Mouse (Mus musculus) gastrocnemius, postnatal 25 days (tissue): ENCODE results near the gene Ric1. TPM values are rescaled to one million over a fixed set of nuclear protein-coding genes. Genes with fewer than 3 reads are reported as not detected.

Experiments
- DNase-seq: peaks from one replicate; pipeline ENCODE4 v3.0.0; 2022
- total RNA-seq, 2 experiments: library from RNA; stranded (reverse); gene quantifications; 1 replicate in 1 of 2; 2 replicates in 1 of 2; pipeline ENCODE4 v1.2.3; 2021

The Ric1 gene
- total RNA-seq, 2 experiments from 2014 or later, result 22.5 to 23.8 TPM

DNA sequence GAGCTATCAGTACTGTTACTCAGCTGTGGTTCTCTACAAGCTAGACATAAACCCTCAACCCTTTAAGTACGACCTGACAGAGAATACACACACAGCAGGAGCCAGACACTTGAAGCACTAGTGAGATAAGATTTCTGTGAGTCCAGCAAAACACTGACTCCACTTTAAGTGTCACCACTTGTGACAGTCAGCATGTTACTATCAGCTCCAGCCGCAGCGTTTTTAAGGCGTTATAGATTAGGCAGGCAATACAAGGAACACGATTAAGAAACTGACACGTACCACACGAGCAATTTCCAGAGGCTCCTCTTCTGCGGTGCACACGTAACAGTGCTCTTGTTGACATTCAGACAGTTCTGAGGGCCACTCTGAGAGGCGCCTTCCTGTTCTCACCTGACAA lies 88.8 kb downstream of the Ric1 start:
- DNase-seq, result no peak

- no peak for DNase-seq
Observed at GRCm38 (mm10) chr19:29612102-29612501, 90.0 kb downstream of the Ric1 start.

GRCm38 (mm10) chr19:29641055-29641454 lies 119.0 kb downstream of the Ric1 start:
- DNase-seq, result no peak

- no peak for DNase-seq
Observed at GRCm38 (mm10) chr19:29641510-29641909, 119.4 kb downstream of the Ric1 start.

DNA sequence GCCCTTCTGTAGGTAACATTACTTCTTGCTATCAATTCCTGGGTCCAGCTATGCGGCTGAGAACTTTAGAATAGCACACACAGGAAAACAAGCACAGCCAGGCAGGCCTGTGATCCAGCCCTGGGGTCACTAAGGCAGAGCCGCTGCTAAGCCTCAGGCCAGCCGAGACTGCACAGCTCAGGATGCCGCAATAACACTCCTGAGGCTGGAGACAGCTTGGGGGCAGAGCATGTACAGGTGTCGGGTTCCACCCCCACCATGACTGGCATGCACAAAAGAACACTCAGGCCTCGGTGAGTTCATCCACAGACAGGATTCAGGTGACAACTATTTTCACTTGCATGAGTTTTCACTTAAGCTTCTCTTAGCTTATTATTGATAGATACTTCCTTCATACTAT lies 120.1 kb downstream of the Ric1 start:
- no peak for DNase-seq

DNA sequence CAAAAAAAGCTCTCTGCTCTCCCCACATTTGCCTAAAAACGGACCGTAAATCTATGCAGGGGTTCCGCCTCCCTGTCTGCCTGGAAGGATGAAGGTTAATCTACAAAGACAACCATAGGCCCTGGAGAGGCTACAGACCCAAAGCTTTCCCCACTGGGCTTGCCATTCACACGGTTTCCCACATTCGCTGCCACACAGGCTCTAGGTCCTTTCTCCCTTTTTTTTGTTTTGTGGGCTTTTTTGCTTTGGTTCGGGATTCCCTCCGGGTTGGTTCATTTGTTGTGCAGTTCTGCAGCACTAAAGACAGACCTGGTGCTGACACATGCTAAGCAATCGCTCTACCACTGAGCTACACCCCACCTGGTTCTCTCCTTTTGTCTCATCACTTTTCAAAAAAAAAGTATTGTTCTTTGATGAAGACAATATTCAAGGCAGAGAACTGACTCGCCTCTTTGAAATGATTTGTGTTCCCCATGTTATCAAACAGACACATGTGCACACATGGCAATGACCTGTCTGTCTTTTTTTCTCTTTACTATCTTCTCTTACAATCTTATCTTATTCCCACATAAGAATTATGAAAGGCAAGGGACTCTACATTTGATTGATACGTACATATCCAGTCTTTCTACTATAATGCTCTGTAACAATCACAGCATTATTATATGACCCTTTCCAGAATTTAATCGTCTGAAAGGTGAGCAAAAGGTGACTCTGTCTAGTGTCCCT lies 121.3 kb downstream of the Ric1 start:
- DNase-seq, result no peak

DNA sequence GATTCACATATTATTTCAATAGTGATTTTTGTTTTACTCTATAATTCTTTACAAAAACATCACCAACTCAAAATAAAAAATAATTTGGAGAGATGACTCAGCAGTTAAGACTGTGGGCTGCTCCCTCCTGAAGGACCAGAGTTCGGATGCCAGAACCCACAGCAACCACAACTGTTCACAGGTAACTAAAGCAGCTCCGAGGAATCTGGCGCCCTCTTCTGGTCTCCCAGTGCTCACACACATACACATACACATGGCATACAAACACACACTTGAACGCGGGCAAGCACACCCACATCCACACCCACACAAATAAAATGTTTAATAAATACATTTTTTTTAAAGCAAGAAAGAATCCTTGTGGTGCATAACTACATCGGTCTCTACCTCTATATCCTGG lies 122.7 kb downstream of the Ric1 start:
- no peak for DNase-seq

GRCm38 (mm10) chr19:29647651-29648549 lies 125.8 kb downstream of the Ric1 start, which contains the start of gene Ermp1:
Gene Ermp1 (minus strand): TSS chr19:29648415.
- DNase-seq, result peak; percentile 91

- no peak for DNase-seq
Observed at GRCm38 (mm10) chr19:29648550-29648914, 126.5 kb downstream of the Ric1 start.

GRCm38 (mm10) chr19:29649683-29650082 lies 127.6 kb downstream of the Ric1 start:
- DNase-seq, result no peak

GRCm38 (mm10) chr19:29653768-29654265 lies 131.7 kb downstream of the Ric1 start:
- DNase-seq, result no peak

DNA sequence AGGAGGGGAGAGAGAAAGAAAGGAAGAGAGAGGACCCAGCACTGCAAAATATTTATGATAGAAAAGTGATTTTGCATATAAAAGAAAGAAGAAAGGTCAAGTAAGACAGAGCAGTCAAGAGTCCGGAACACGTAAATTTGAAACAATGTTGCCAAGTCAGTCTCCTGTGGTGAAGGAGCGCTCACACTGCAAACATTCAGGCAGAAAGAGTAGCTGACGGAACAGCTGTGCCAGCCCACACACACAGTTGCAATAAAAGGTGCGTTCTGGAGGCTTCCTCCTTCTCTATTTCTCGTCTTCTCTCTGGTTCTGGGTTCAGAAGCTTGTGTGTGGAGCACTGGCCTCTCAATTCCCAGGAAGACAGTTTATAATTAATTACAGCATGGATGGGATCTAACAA lies 133.1 kb downstream of the Ric1 start:
- no peak for DNase-seq

GRCm38 (mm10) chr19:29656029-29656428 lies 133.9 kb downstream of the Ric1 start:
- no peak for DNase-seq

Other genes starting within 250 kb of the Ric1 start
- gene Insl6, start 196.9 kb upstream of the Ric1 start, total RNA-seq, result not detected
- not detected for gene Rln1, start 187.6 kb upstream of the Ric1 start, total RNA-seq
- gene Plgrkt, start 154.9 kb upstream of the Ric1 start, total RNA-seq, result 10 to 100 TPM; 13.7 to 15.1 TPM
- under 1 TPM; 0.67 to 0.77 TPM for gene Cd274, start 154.8 kb upstream of the Ric1 start, total RNA-seq
- gene Pdcd1lg2, start 111.4 kb upstream of the Ric1 start, total RNA-seq, result not detected
- gene Ermp1, start 126.1 kb downstream of the Ric1 start, total RNA-seq, result 1 to 10 TPM; 6.7 to 7.7 TPM
- gene Mlana, start 175.5 kb downstream of the Ric1 start, total RNA-seq, result not detected